Mouse (Mus musculus): ENCODE data around the gene Sec1. TPM values are rescaled to one million over a fixed set of nuclear protein-coding genes. Genes with fewer than 3 reads are reported as not detected.
A peak's percentile ranks its signal among the peaks of the same experiment; 100 is the strongest.

Gene Sec1
- total RNA-seq, 1 experiment from 2014 or later, result not detected

DNA sequence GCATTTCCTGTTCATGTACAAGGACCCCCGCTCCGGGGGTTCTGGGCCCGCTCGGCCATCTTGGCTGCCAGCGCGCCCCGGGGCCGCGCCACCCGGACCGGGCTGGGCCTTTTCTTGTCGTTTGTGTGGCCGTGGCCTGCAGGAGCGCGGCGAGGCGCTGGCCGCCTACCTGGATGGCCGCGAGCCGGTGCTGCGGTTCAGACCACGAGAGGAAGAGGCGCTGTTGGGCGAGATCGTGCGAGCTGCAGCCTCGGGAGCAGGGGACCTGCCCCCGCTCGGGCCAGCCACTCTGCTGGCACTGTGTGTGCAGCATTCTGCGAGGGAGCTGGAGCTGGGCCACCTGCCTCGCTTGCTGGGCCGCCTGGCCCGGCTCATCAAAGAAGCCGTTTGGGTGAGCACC is 61.7 kb downstream of the Sec1 start:
- no peak for ATAC-seq (replicated peaks; ENCODE audit: insufficient number of reproducible peaks, low FRiP score, low TSS enrichment, poor library complexity, severe bottlenecking)

DNA sequence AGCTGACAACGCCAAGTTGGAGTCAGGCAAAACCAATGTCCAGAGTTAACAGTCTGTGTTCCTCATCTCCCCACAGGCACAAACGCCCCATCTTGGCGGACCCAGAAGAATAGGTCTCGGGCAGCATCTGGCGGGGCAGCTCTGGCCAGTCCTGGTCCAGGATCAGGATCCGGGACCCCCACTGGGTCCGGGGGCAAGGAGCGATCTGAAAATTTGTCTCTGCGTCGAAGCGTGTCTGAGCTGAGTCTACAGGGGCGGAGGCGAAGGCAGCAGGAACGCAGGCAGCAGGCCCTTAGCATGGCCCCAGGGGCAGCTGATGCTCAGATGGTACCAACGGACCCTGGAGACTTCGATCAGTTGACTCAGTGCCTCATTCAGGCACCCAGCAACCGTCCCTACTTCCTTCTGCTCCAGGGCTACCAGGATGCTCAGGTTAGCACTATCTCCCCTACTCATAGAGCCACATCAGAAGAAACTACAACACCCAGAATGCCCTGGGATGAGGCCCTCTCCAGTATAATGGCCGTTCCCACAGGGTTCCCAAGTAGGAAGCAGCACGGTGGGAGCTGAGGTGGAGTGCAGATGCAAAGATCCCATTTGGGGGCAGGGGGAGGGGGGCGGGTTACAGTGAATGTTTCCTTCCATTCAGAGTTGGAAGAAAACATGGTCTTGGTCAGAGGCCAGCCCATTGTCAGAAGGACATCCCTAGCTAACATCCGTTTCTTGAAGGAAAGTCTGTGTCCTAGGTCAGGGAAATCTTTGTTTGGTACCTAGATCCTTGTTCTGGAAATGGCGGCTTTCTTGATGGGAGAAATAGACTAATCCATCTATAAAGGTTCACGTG is 63.9 kb downstream of the Sec1 start:
- ATAC-seq (replicated peaks; ENCODE audit: insufficient number of reproducible peaks, low FRiP score, low TSS enrichment, poor library complexity, severe bottlenecking), result no peak

DNA sequence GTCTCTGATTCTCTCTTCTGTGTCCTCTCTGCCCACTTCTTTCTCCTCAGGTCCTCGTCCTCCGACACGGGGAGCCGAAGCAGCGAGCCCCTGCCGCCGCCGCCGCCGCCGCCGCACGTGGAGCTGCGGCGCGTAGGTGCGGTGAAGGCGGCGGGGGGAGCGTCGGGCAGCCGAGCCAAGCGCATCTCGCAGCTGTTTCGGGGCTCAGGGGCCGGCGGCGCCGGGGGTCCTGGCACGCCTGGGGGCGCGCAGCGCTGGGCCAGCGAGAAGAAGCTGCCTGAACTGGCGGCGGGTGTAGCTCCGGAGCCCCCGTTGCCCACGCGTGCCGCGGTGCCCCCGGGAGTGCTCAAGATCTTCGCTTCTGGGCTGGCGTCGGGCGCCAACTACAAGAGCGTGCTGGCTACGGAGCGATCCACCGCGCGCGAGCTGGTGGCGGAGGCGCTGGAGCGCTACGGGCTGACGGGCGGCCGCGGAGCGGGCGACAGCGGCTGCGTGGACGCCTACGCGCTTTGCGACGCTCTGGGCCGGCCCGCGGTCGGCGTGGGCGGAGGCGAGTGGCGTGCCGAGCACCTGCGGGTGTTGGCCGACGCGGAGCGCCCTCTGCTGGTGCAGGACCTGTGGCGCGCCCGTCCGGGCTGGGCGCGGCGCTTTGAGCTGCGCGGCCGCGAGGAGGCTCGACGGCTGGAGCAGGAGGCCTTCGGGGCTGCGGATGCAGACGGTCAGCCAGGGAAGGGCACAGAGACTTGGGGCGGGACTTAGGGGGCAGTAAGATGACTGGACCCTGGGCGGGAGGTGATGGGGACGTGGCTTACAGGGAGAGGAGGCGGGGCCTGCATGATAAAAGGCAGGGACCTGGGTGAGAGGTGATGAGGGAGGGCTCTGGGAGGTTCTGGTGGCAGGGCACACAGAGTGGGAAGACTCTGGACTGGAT is 65.6 kb downstream of the Sec1 start:
- peak; percentile 63 for ATAC-seq (replicated peaks; ENCODE audit: insufficient number of reproducible peaks, low FRiP score, low TSS enrichment, poor library complexity, severe bottlenecking)

Other genes with a start within 250 kb of the Sec1 start
- 1,006 to 1,190 TPM (median 1,165 TPM) in 3 replicates for gene Ftl1, start 234.5 kb downstream of the Sec1 start, total RNA-seq (2017)
- gene Bax, start 227.5 kb downstream of the Sec1 start, total RNA-seq (2017), result 36.4 to 55.8 TPM (median 38.5 TPM) in 3 replicates
- gene Tulp2, start 212.5 kb downstream of the Sec1 start, total RNA-seq (2017), result 3.2 TPM in 1 of 3 replicates, not detected in the others
- not detected in 3 replicates for gene Gm45808, start 207.6 kb downstream of the Sec1 start, total RNA-seq (2017)
- gene Dhdh, start 205.6 kb downstream of the Sec1 start, total RNA-seq (2017), result 7.0 to 8.3 TPM (median 7.5 TPM) in 3 replicates
- gene Nucb1, start 184.0 kb downstream of the Sec1 start, total RNA-seq (2017), result 128 to 251 TPM (median 142 TPM) in 3 replicates
- gene Ppp1r15a, start 168.1 kb downstream of the Sec1 start, total RNA-seq (2017), result 204 to 390 TPM (median 221 TPM) in 3 replicates
- gene Plekha4, start 168.1 kb downstream of the Sec1 start, total RNA-seq (2017), result 0.10 TPM in 1 of 3 replicates, not detected in the others
- gene Hsd17b14, start 139.5 kb downstream of the Sec1 start, total RNA-seq (2017), result not detected in 3 replicates
- 5.1 to 21.4 TPM (median 11.9 TPM) in 3 replicates for gene Bcat2, start 124.2 kb downstream of the Sec1 start, total RNA-seq (2017)
- not detected in 3 replicates for gene Fgf21, start 78.9 kb downstream of the Sec1 start, total RNA-seq (2017)
- gene Fut1, start 77.1 kb downstream of the Sec1 start, total RNA-seq (2017), result not detected in 3 replicates
- gene Izumo1, start 72.6 kb downstream of the Sec1 start, total RNA-seq (2017), result not detected in 3 replicates
- 0.11 to 0.48 TPM in 2 of 3 replicates, not detected in the other for gene Rasip1, start 66.9 kb downstream of the Sec1 start, total RNA-seq (2017)
- 0.19 TPM in 1 of 3 replicates, not detected in the others for gene Mamstr, start 54.4 kb downstream of the Sec1 start, total RNA-seq (2017)
- gene Fut2, start 28.0 kb downstream of the Sec1 start, total RNA-seq (2017), result 1.4 TPM in 1 of 3 replicates, not detected in the others
- gene Ntn5, start 10.4 kb downstream of the Sec1 start, total RNA-seq (2017), result not detected in 3 replicates
- not detected in 3 replicates for gene Car11, start 5.4 kb upstream of the Sec1 start, total RNA-seq (2017)
- 4.3 to 13.1 TPM (median 4.5 TPM) in 3 replicates for gene Dbp, start 10.7 kb upstream of the Sec1 start, total RNA-seq (2017)
- 966 to 1,078 TPM (median 1,028 TPM) in 3 replicates for gene Rpl18, start 21.1 kb upstream of the Sec1 start, total RNA-seq (2017)
- 11.0 to 15.9 TPM (median 11.5 TPM) in 3 replicates for gene Sphk2, start 23.6 kb upstream of the Sec1 start, total RNA-seq (2017)
- 0.78 to 1.4 TPM in 2 of 3 replicates, not detected in the other for gene Fam83e, start 26.8 kb upstream of the Sec1 start, total RNA-seq (2017)
- gene Spaca4, start 31.4 kb upstream of the Sec1 start, total RNA-seq (2017), result not detected in 3 replicates
- gene Lmtk3, start 89.3 kb upstream of the Sec1 start, total RNA-seq (2017), result not detected in 3 replicates
- 1.3 to 7.5 TPM in 2 of 3 replicates, not detected in the other for gene Sult2b1, start 90.3 kb upstream of the Sec1 start, total RNA-seq (2017)
- 59.2 to 78.0 TPM (median 72.7 TPM) in 3 replicates for gene Cyth2, start 120.2 kb upstream of the Sec1 start, total RNA-seq (2017)
- gene Kcnj14, start 130.4 kb upstream of the Sec1 start, total RNA-seq (2017), result 0.19 TPM in 1 of 3 replicates, not detected in the others
- 5.8 to 8.7 TPM (median 6.7 TPM) in 3 replicates for gene Grwd1, start 136.5 kb upstream of the Sec1 start, total RNA-seq (2017)
- 28.7 to 45.8 TPM (median 45.2 TPM) in 3 replicates for gene Kdelr1, start 178.4 kb upstream of the Sec1 start, total RNA-seq (2017)
- 0.10 TPM in 1 of 3 replicates, not detected in the others for gene Grin2d, start 184.0 kb upstream of the Sec1 start, total RNA-seq (2017)
- gene Syngr4, start 202.3 kb upstream of the Sec1 start, total RNA-seq (2017), result not detected in 3 replicates
- 4.4 to 5.6 TPM (median 4.4 TPM) in 3 replicates for gene Tmem143, start 202.5 kb upstream of the Sec1 start, total RNA-seq (2017)
- gene Emp3, start 227.0 kb upstream of the Sec1 start, total RNA-seq (2017), result 293 to 405 TPM (median 376 TPM) in 3 replicates
- 2.9 TPM in 2 of 3 replicates, not detected in the other for gene Ccdc114, start 229.7 kb upstream of the Sec1 start, total RNA-seq (2017)

Data from monocyte, adult 5-6 weeks (primary cell).